Comparison of ENCODE assay signal across 8 mouse cellular contexts in the genomic region with DNA sequence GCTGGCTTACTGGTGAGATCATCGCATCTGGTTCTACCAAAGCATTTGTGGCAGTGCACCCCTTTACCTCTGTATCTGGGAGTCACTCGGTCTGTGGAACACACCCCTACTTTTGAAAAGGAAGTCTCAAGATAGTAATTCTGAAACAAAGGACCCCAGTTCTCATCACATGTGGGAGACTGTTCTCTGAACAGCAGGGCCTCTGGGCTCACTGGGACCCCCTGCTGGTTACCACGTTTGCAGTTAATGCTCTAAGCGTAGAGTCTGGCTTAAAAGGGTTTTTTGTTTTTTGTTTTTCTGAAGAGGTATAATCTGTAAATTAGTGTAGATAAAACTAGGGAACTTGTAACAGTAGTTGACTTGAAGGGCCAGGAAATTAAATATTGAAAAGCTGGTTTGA. TPM values are rescaled to one million over a fixed set of nuclear protein-coding genes. Genes with fewer than 3 reads are reported as not detected.
DNase-seq lines count a peak whose midpoint lies in the region.

No protein-coding gene starts in this region.

- DNase-seq in adrenal gland, adult 2 months: peak; percentile 30
- DNase-seq in adrenal gland, adult 8-10 months: no peak
- DNase-seq in left cerebral cortex, postnatal 4 days: peak; percentile 24
- DNase-seq in left cerebral cortex, adult 11 months (ENCODE audit: low spot score): no peak
- peak; percentile 31 for DNase-seq in embryo, embryonic 9.5 days (ENCODE audit: extremely low spot score)
- peak; percentile 39 for DNase-seq in liver
- peak; percentile 16 for DNase-seq in retina, embryonic 14.5 days (ENCODE audit: low spot score)
- no peak for DNase-seq in c-Kit-positive CD71-positive TER-119-positive erythroid progenitor cells, embryonic 14.5 days (ENCODE audit: low spot score)

- intact Hi-C loops in left cerebral cortex, postnatal 4 days (cut with DNase I): no loop called here

RNA-seq across cellular contexts. Expression of a gene that starts 42.9 kb away (rescaled TPM):
- 100 to 1,000 TPM in 1 of 2 experiments, 10 to 100 TPM in 1; 69.9 to 122 TPM for total RNA-seq in adrenal gland, adult 2 months (2021)
- polyA plus RNA-seq in adrenal gland, adult 2 months (2012; rRNA removed): 31.1 and 36.4 TPM in 2 replicates
- 100 to 1,000 TPM in 2 of 4 experiments, 10 to 100 TPM in 2; 78.2 to 176 (median 131) TPM for total RNA-seq in adrenal gland, adult 8-10 months (2022)
- total RNA-seq in left cerebral cortex, postnatal 4 days (2021): 10 to 100 TPM; 21.0 to 21.9 TPM

RNA-seq across cellular contexts. Expression of a gene that starts 49.8 kb away (rescaled TPM):
- 10 to 100 TPM; 31.2 to 64.4 TPM for total RNA-seq in adrenal gland, adult 2 months (2021)
- 1.8 and 1.9 TPM in 2 replicates for polyA plus RNA-seq in adrenal gland, adult 2 months (2012; rRNA removed)
- 10 to 100 TPM; 22.1 to 48.3 (median 35.9) TPM for total RNA-seq in adrenal gland, adult 8-10 months (2022)
- 1 to 10 TPM; 2.6 to 3.4 TPM for total RNA-seq in left cerebral cortex, postnatal 4 days (2021)

Comparison
In these comparisons a context has a peak if more than half of its experiments do, and no peak if none do; other contexts are left out.
1. DNase-seq: peak in adrenal gland, adult 2 months (single experiment), left cerebral cortex, postnatal 4 days (single experiment), embryo, embryonic 9.5 days (single experiment), liver (single experiment) and retina, embryonic 14.5 days (single experiment); none in adrenal gland, adult 8-10 months (single experiment), left cerebral cortex, adult 11 months (single experiment) and c-Kit-positive CD71-positive TER-119-positive erythroid progenitor cells, embryonic 14.5 days (single experiment).
2. RNA of a gene that starts 49.8 kb away (total RNA-seq): 31.2 to 64.4 TPM in adrenal gland, adult 2 months and 22.1 to 48.3 TPM in adrenal gland, adult 8-10 months; 2.6 to 3.4 TPM in left cerebral cortex, postnatal 4 days; every median in the first group is over 4 times any median in the second.